ENCODE assay signal across 8 mouse cellular contexts in the genomic region with DNA sequence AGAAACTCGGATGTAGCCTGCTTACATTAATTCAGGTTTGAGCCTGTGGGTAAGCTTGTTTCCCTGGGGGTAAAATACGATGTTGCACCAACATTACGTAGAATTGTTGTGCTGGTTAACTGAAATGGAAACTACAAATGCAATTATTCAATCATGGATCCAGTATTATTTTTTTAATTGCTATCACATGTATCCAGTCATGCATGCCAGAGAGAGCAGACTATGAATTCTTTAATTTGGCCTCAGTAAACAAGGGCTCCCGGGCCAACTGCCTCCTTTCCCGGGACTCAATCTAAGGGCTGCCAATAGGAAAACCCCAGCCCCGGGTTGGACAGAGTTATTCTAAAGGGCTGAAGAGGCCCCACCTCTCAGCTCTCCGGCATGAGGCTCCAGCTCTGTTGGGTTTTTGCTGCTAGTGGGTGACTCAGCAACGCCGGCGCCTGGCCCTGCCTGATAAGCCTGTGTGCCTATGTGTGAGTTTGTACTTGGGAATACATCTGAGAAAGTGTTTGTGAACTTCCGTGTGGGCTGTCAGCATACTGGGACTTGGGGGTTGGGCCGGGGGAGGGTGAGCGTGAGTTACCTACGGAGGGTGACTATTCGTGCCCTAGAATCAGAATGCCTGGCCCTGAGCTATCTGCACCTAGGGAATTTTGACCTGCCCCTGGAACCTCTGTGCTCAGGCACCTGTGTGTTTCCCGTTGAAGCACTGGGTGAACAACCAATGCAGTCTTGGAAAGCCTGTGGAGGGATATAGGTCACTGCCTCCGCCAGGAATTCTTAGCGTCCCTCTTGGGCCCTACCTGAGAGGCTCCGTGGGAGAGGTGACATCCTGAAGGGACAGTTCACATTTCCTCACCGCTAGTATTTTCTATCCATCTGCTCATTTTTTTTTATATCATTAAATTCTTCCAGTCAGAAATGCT. TPM values are rescaled to one million over a fixed set of nuclear protein-coding genes. Genes with fewer than 3 reads are reported as not detected.
DNase-seq lines count a peak whose midpoint lies in the region; ATAC-seq lines count a peak whose summit lies in the region.

No protein-coding gene starts in this region.

- DNase-seq in forebrain, embryonic 14.5 days (ENCODE audit: low spot score) = peak; percentile 58
- DNase-seq in 416B (ENCODE audit: low read depth) = peak; percentile 98
- peak; percentile 80 for DNase-seq in brain, adult 2 months (ENCODE audit: low read depth, low spot score)
- peak; percentile 73 to 84 for DNase-seq in heart, adult 18-20 months
- DNase-seq in lung, postnatal 14 days = peak; percentile 49
- peak; percentile 51 for DNase-seq in thymus, postnatal 4 days

- no peak for ATAC-seq in forebrain, embryonic 14.5 days
- no peak for ATAC-seq in forebrain, embryonic 13.5 days
- 0 out of 2 replicates have a peak, but pooled peaks have one; percentile 10 for ATAC-seq in kidney, embryonic 16.5 days (ENCODE audit: low FRiP score, low TSS enrichment)

- H3K36me3 ChIP-seq in forebrain, embryonic 14.5 days (ENCODE audit: control insufficient read depth, insufficient read depth, low read length) = no peaks in the 10 kb centered on the region
- no peaks in the 10 kb centered on the region for H3K36me3 ChIP-seq in forebrain, embryonic 13.5 days (ENCODE audit: poor library complexity, severe bottlenecking)
- H3K36me3 ChIP-seq in kidney, embryonic 16.5 days (ENCODE audit: insufficient read depth, low read length) = no peaks in the 10 kb centered on the region

- no peak overlapping the region for H3K9ac ChIP-seq in forebrain, embryonic 14.5 days (ENCODE audit: low read length)
- H3K9ac ChIP-seq in forebrain, embryonic 13.5 days = no peak overlapping the region
- H3K9ac ChIP-seq in kidney, embryonic 16.5 days (replicated peaks; ENCODE audit: low read length) = 0 out of 2 replicates have a peak overlapping the region, but pooled peaks have one; percentile 4

- 0 out of 2 replicates have a peak, but pooled peaks cover 4% of the 10 kb centered on the region for H3K4me1 ChIP-seq in forebrain, embryonic 14.5 days (ENCODE audit: control insufficient read depth, insufficient read depth, low read length)
- H3K4me1 ChIP-seq in forebrain, embryonic 13.5 days = peaks cover 27% of the 10 kb centered on the region
- peaks cover 28% of the 10 kb centered on the region for H3K4me1 ChIP-seq in kidney, embryonic 16.5 days (ENCODE audit: insufficient read depth, low read length)

- H3K9me3 ChIP-seq in forebrain, embryonic 14.5 days (replicated peaks; ENCODE audit: control insufficient read depth, low read length) = no peaks in the 10 kb centered on the region
- H3K9me3 ChIP-seq in forebrain, embryonic 13.5 days (replicated peaks) = no peaks in the 10 kb centered on the region
- H3K9me3 ChIP-seq in kidney, embryonic 16.5 days (ENCODE audit: low read length) = no peaks in the 10 kb centered on the region

- 25% methylated on average over 20 of the region's 20 CpGs for WGBS in forebrain, embryonic 14.5 days
- WGBS in forebrain, embryonic 13.5 days = 26% methylated on average over 20 of the region's 20 CpGs
- 33% methylated on average over 20 of the region's 20 CpGs for WGBS in kidney, embryonic 16.5 days

- H3K4me3 ChIP-seq in forebrain, embryonic 14.5 days (ENCODE audit: low read depth, low read length) = no peak overlapping the region
- no peak overlapping the region for H3K4me3 ChIP-seq in forebrain, embryonic 13.5 days
- H3K4me3 ChIP-seq in kidney, embryonic 16.5 days (ENCODE audit: low read length) = no peak overlapping the region

- no peak overlapping the region for H3K4me2 ChIP-seq in forebrain, embryonic 14.5 days (ENCODE audit: low read length)
- H3K4me2 ChIP-seq in forebrain, embryonic 13.5 days = no peak overlapping the region
- H3K4me2 ChIP-seq in kidney, embryonic 16.5 days (replicated peaks; ENCODE audit: low read depth, low read length) = peak overlapping the region; percentile 15; the same call in 1 of the 2 replicates

- H3K27me3 ChIP-seq in forebrain, embryonic 14.5 days (replicated peaks; ENCODE audit: control insufficient read depth, insufficient read depth, low read length) = peaks cover 39% of the 10 kb centered on the region
- peaks cover 82% of the 10 kb centered on the region for H3K27me3 ChIP-seq in forebrain, embryonic 13.5 days
- H3K27me3 ChIP-seq in kidney, embryonic 16.5 days (ENCODE audit: insufficient read depth, low read length) = no peaks in the 10 kb centered on the region

- H3K27ac ChIP-seq in forebrain, embryonic 14.5 days (ENCODE audit: low read depth, low read length) = no peak overlapping the region
- H3K27ac ChIP-seq in forebrain, embryonic 13.5 days = no peak overlapping the region
- H3K27ac ChIP-seq in kidney, embryonic 16.5 days (ENCODE audit: low read length) = peak overlapping the region; percentile 28

RNA-seq across cellular contexts. Expression of gene Epb41, which starts 1.6 kb away (rescaled TPM):
- polyA plus RNA-seq in forebrain, embryonic 14.5 days (2014; fragmentation: Nextera tagmentation; extraction: Ambion mirVana) = 69.9 and 74.6 TPM in 2 replicates
- polyA plus RNA-seq in forebrain, embryonic 13.5 days (2015; fragmentation: Nextera tagmentation; extraction: Ambion mirVana) = 75.0 and 84.1 TPM in 2 replicates
- total RNA-seq in heart, adult 18-20 months (2021) = 100 to 1,000 TPM; 110 to 142 TPM
- 68.6 and 72.5 TPM in 2 replicates for polyA plus RNA-seq in kidney, embryonic 16.5 days (2015; fragmentation: Nextera tagmentation; extraction: Ambion mirVana)

RNA-seq across cellular contexts. Expression of gene Gm10300, which starts 2.2 kb away (rescaled TPM):
- polyA plus RNA-seq in forebrain, embryonic 14.5 days (2014; fragmentation: Nextera tagmentation; extraction: Ambion mirVana) = not detected in 2 replicates
- not detected in 2 replicates for polyA plus RNA-seq in forebrain, embryonic 13.5 days (2015; fragmentation: Nextera tagmentation; extraction: Ambion mirVana)
- total RNA-seq in heart, adult 18-20 months (2021) = under 1 TPM in 1 of 2 experiments, not detected in 1; 0.13 TPM
- 0.08 and 0.12 TPM in 2 replicates for polyA plus RNA-seq in kidney, embryonic 16.5 days (2015; fragmentation: Nextera tagmentation; extraction: Ambion mirVana)
